Mouse (Mus musculus): ENCODE measurements around the gene Apobec4. TPM values are rescaled to one million over a fixed set of nuclear protein-coding genes. Genes with fewer than 3 reads are reported as not detected.

Apobec4 gene
- polyA plus RNA-seq, 1 experiment from 2014 or later: not detected

- DNase-seq (ENCODE audit: low spot score): no peak
These were observed 50.4 kb downstream of the Apobec4 start for GRCm38 (mm10) chr1:152800633-152801176.

GRCm38 (mm10) chr1:152804907-152805306, 54.6 kb downstream of the Apobec4 start:
- no peak for DNase-seq (ENCODE audit: low spot score)

Other genes starting within 250 kb of the Apobec4 start
- gene Rgl1, start 15.8 kb downstream of the Apobec4 start, polyA plus RNA-seq (2015; fragmentation: Nextera tagmentation; extraction: Ambion mirVana): 9.8 and 10.4 TPM in 2 replicates
- gene Arpc5, start 16.0 kb downstream of the Apobec4 start, polyA plus RNA-seq (2015; fragmentation: Nextera tagmentation; extraction: Ambion mirVana): 499 and 510 TPM in 2 replicates
- gene Ncf2, start 49.6 kb downstream of the Apobec4 start, polyA plus RNA-seq (2015; fragmentation: Nextera tagmentation; extraction: Ambion mirVana): 9.0 and 10.0 TPM in 2 replicates
- gene Smg7, start 152.1 kb downstream of the Apobec4 start, polyA plus RNA-seq (2015; fragmentation: Nextera tagmentation; extraction: Ambion mirVana): 23.5 and 24.3 TPM in 2 replicates
- gene Nmnat2, start 204.4 kb downstream of the Apobec4 start, polyA plus RNA-seq (2015; fragmentation: Nextera tagmentation; extraction: Ambion mirVana): 0.36 and 0.38 TPM in 2 replicates